8 mouse cellular contexts compared by ENCODE assay signal in genomic region chr6:67168031-67168777, GRCm38 (mm10).
DNase-seq lines count a peak whose midpoint lies in the region; ATAC-seq and TF ChIP-seq lines count a peak whose summit lies in the region.

No protein-coding gene starts in this region.

- no peak overlapping the region for H3K27ac ChIP-seq in embryonic facial prominence, embryonic 12.5 days
- no peak overlapping the region for H3K27ac ChIP-seq in heart, embryonic 11.5 days (ENCODE audit: low read depth, low read length)
- peak overlapping the region; percentile 70; the same call in 1 of the 2 replicates for H3K27ac ChIP-seq in kidney, postnatal 0 days
- peak overlapping the region; percentile 44; the same call in 1 of the 2 replicates for H3K27ac ChIP-seq in limb, embryonic 15.5 days
- peak overlapping the region; percentile 18; the same call in 1 of the 2 replicates for H3K27ac ChIP-seq in midbrain, postnatal 0 days (ENCODE audit: low read depth, low read length)

- peak overlapping the region; percentile 34 for H3K4me3 ChIP-seq in embryonic facial prominence, embryonic 12.5 days
- peak overlapping the region; percentile 37 for H3K4me3 ChIP-seq in heart, embryonic 11.5 days (ENCODE audit: low read depth, low read length)
- peak overlapping the region; percentile 40 for H3K4me3 ChIP-seq in kidney, postnatal 0 days (replicated peaks; ENCODE audit: low read depth, low read length)
- H3K4me3 ChIP-seq in limb, embryonic 15.5 days: peak overlapping the region; percentile 43
- peak overlapping the region; percentile 42 for H3K4me3 ChIP-seq in midbrain, postnatal 0 days (ENCODE audit: low read depth, low read length)

- no peaks in the 10 kb centered on the region for H3K27me3 ChIP-seq in embryonic facial prominence, embryonic 12.5 days
- H3K27me3 ChIP-seq in heart, embryonic 11.5 days (ENCODE audit: control insufficient read depth, insufficient read depth, low read length): no peaks in the 10 kb centered on the region
- no peaks in the 10 kb centered on the region for H3K27me3 ChIP-seq in kidney, postnatal 0 days (ENCODE audit: insufficient read depth, low read length)
- no peaks in the 10 kb centered on the region for H3K27me3 ChIP-seq in limb, embryonic 15.5 days
- H3K27me3 ChIP-seq in midbrain, postnatal 0 days (ENCODE audit: insufficient read depth, low read length): no peaks in the 10 kb centered on the region

- peak; percentile 22 for DNase-seq in thymus, postnatal 25 days
- no peak for DNase-seq in thymus, postnatal 4 days
- DNase-seq in kidney, postnatal 0 days (ENCODE audit: low spot score): peak; percentile 90
- DNase-seq in midbrain, postnatal 0 days (ENCODE audit: low spot score): peak; percentile 69
- peak; percentile 53 for DNase-seq in testis, postnatal 14 days (ENCODE audit: low spot score)

- no peak for TF ChIP-seq CTCF in kidney, postnatal 0 days (IDR thresholded peaks at IDR 0.05; ENCODE audit: low read depth)
- no peak for TF ChIP-seq CTCF in midbrain, postnatal 0 days (IDR thresholded peaks at IDR 0.05)

- no peak for ATAC-seq in embryonic facial prominence, embryonic 12.5 days (ENCODE audit: insufficient number of reproducible peaks, insufficient read depth, low FRiP score, low TSS enrichment)
- peak; percentile 60; the same call in 1 of the 2 replicates for ATAC-seq in heart, embryonic 11.5 days (replicated peaks; ENCODE audit: insufficient number of reproducible peaks, low FRiP score, low TSS enrichment)
- ATAC-seq in kidney, postnatal 0 days (replicated peaks; ENCODE audit: low FRiP score, low read depth): no peak; the same call in 1 of the 2 replicates
- ATAC-seq in limb, embryonic 15.5 days (ENCODE audit: insufficient number of reproducible peaks, low FRiP score, low TSS enrichment, low read depth): peak; percentile 74; the same call in 1 of the 2 replicates
- ATAC-seq in midbrain, postnatal 0 days (ENCODE audit: low FRiP score): peak; percentile 73

- H3K4me2 ChIP-seq in embryonic facial prominence, embryonic 12.5 days (replicated peaks): peak overlapping the region; percentile 47
- H3K4me2 ChIP-seq in heart, embryonic 11.5 days: peak overlapping the region; percentile 67
- H3K4me2 ChIP-seq in kidney, postnatal 0 days (ENCODE audit: low read length): peak overlapping the region; percentile 58
- H3K4me2 ChIP-seq in limb, embryonic 15.5 days: peak overlapping the region; percentile 50
- H3K4me2 ChIP-seq in midbrain, postnatal 0 days (ENCODE audit: low read depth, low read length, poor library complexity, severe bottlenecking): peak overlapping the region; percentile 54

- 14% methylated on average over 11 of the region's 11 CpGs for WGBS in embryonic facial prominence, embryonic 12.5 days
- WGBS in heart, embryonic 11.5 days (ENCODE audit: insufficient replicate concordance): 14% methylated on average over 11 of the region's 11 CpGs
- WGBS in kidney, postnatal 0 days: 12% methylated on average over 11 of the region's 11 CpGs
- WGBS in limb, embryonic 15.5 days: 11% methylated on average over 11 of the region's 11 CpGs
- WGBS in midbrain, postnatal 0 days: 13% methylated on average over 11 of the region's 11 CpGs

- no peaks in the 10 kb centered on the region for H3K36me3 ChIP-seq in embryonic facial prominence, embryonic 12.5 days
- H3K36me3 ChIP-seq in heart, embryonic 11.5 days (ENCODE audit: control insufficient read depth, insufficient read depth, low read length): no peaks in the 10 kb centered on the region
- no peaks in the 10 kb centered on the region for H3K36me3 ChIP-seq in kidney, postnatal 0 days (ENCODE audit: insufficient read depth, low read length)
- no peaks in the 10 kb centered on the region for H3K36me3 ChIP-seq in limb, embryonic 15.5 days
- H3K36me3 ChIP-seq in midbrain, postnatal 0 days (ENCODE audit: insufficient read depth, low read length): no peaks in the 10 kb centered on the region

- no peaks in the 10 kb centered on the region for H3K9me3 ChIP-seq in embryonic facial prominence, embryonic 12.5 days
- no peaks in the 10 kb centered on the region for H3K9me3 ChIP-seq in heart, embryonic 11.5 days (replicated peaks; ENCODE audit: control insufficient read depth, low read length)
- no peaks in the 10 kb centered on the region for H3K9me3 ChIP-seq in kidney, postnatal 0 days (replicated peaks; ENCODE audit: low read length)
- no peaks in the 10 kb centered on the region for H3K9me3 ChIP-seq in limb, embryonic 15.5 days
- no peaks in the 10 kb centered on the region for H3K9me3 ChIP-seq in midbrain, postnatal 0 days (ENCODE audit: low read length)

- H3K4me1 ChIP-seq in embryonic facial prominence, embryonic 12.5 days: no peaks in the 10 kb centered on the region
- H3K4me1 ChIP-seq in heart, embryonic 11.5 days (ENCODE audit: control insufficient read depth, insufficient read depth, low read length): no peaks in the 10 kb centered on the region
- H3K4me1 ChIP-seq in kidney, postnatal 0 days (replicated peaks; ENCODE audit: insufficient read depth, low read length): 0 out of 2 replicates have a peak, but pooled peaks cover 3% of the 10 kb centered on the region
- 0 out of 2 replicates have a peak, but pooled peaks cover 4% of the 10 kb centered on the region for H3K4me1 ChIP-seq in limb, embryonic 15.5 days
- H3K4me1 ChIP-seq in midbrain, postnatal 0 days (ENCODE audit: insufficient read depth, low read length): peaks cover 4% of the 10 kb centered on the region; the same call in 1 of the 2 replicates

- peak overlapping the region; percentile 15; the same call in 1 of the 2 replicates for H3K9ac ChIP-seq in embryonic facial prominence, embryonic 12.5 days
- H3K9ac ChIP-seq in heart, embryonic 11.5 days (ENCODE audit: low read depth, low read length): peak overlapping the region; percentile 54; the same call in 1 of the 2 replicates
- H3K9ac ChIP-seq in kidney, postnatal 0 days (ENCODE audit: low read depth, low read length): peak overlapping the region; percentile 54; the same call in 1 of the 2 replicates
- no peak overlapping the region for H3K9ac ChIP-seq in limb, embryonic 15.5 days
- peak overlapping the region; percentile 52; the same call in 1 of the 2 replicates for H3K9ac ChIP-seq in midbrain, postnatal 0 days (replicated peaks; ENCODE audit: low read length, poor library complexity, severe bottlenecking)

Comparison
In these comparisons a context has a peak if more than half of its experiments do, and no peak if none do; other contexts are left out.
1. ATAC-seq: peak in heart, embryonic 11.5 days (single experiment), limb, embryonic 15.5 days (single experiment) and midbrain, postnatal 0 days (single experiment); none in embryonic facial prominence, embryonic 12.5 days (single experiment) and kidney, postnatal 0 days (single experiment).
2. H3K27ac ChIP-seq: peak in kidney, postnatal 0 days (single experiment), limb, embryonic 15.5 days (single experiment) and midbrain, postnatal 0 days (single experiment); none in embryonic facial prominence, embryonic 12.5 days (single experiment) and heart, embryonic 11.5 days (single experiment).
3. Peak in every context shown above with its lines, with median percentiles within 50 percentile points of each other: H3K4me2 ChIP-seq and H3K4me3 ChIP-seq.